Mouse (Mus musculus): ENCODE results near the gene Ifi214.
"Not testable (repeated sequence)": the region's sequence is repeated elsewhere in the genome, so short reads cannot be mapped to it uniquely, and the experiment has no call there.

The Ifi214 gene

GRCm38 (mm10) chr1:173535791-173536190 is at the start of gene Ifi214:
TSS of gene Ifi214 (minus strand) at chr1:173535957.
- DNase-seq = not testable (repeated sequence)

GRCm38 (mm10) chr1:173579921-173580585 is 44.3 kb upstream of the Ifi214 start:
- no peak for DNase-seq

- DNase-seq = no peak
Measured at GRCm38 (mm10) chr1:173579079-173579478, 43.3 kb upstream of the Ifi214 start.

- not testable (repeated sequence) for DNase-seq
Measured at GRCm38 (mm10) chr1:173550491-173551050, 14.8 kb upstream of the Ifi214 start.

- DNase-seq = not testable (repeated sequence)
Measured at GRCm38 (mm10) chr1:173548798-173549197, 13.0 kb upstream of the Ifi214 start.

- DNase-seq = no peak
Measured at GRCm38 (mm10) chr1:173521452-173521851, 14.3 kb downstream of the Ifi214 start.

- DNase-seq = not testable (repeated sequence)
Measured at GRCm38 (mm10) chr1:173510595-173510994, 25.2 kb downstream of the Ifi214 start.

GRCm38 (mm10) chr1:173491483-173491882 is 44.3 kb downstream of the Ifi214 start:
- not testable (repeated sequence) for DNase-seq

GRCm38 (mm10) chr1:173490812-173491480 is 44.8 kb downstream of the Ifi214 start, which contains the start of gene Ifi206:
TSS of gene Ifi206 (minus strand) at chr1:173491041.
- not testable (repeated sequence) for DNase-seq

- DNase-seq = not testable (repeated sequence)
Measured at GRCm38 (mm10) chr1:173481182-173481574, 54.6 kb downstream of the Ifi214 start.

GRCm38 (mm10) chr1:173480399-173481181 is 55.2 kb downstream of the Ifi214 start:
- not testable (repeated sequence) for DNase-seq
